Mouse (Mus musculus): ENCODE measurements at regions not wholly inside any gene's neighbourhood (a gene's known extent, or its start where the extent isn't known, plus 50 kb on each side); places are given as distances from the start of the nearest gene placed in this dataset.

DNA sequence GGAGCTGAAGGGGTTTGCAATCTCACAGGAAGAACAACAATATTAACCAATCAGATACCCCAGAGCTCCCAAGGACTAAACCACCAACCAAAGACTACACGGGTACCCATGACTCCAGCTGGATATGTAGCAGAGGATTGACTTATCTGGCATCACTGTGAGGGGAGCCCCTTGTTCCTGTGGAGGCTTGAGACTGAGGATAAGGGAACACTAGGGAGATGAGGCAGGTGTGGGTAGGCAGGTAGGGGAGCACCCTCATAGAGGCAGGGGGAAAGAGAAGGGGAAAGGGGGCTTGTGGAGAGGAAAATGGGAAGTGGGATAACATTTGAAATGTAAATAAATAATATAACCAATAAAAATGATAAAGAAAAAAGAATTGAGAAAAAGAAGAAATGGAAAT, 134.8 kb downstream of the G6pd2 start:
- no peaks in the 10 kb centered on the region for H3K9me3 ChIP-seq
- ATAC-seq (replicated peaks), result no peak
- H3K4me1 ChIP-seq, result no peaks in the 10 kb centered on the region
- no peak overlapping the region for H3K4me3 ChIP-seq
- WGBS, result 87% methylated on average over 1 of the region's 1 CpGs
- H3K9ac ChIP-seq (replicated peaks), result no peak overlapping the region
- H3K27ac ChIP-seq (replicated peaks), result no peak overlapping the region
- no peaks in the 10 kb centered on the region for H3K36me3 ChIP-seq
- no peak overlapping the region for H3K4me2 ChIP-seq (replicated peaks)
- no peaks in the 10 kb centered on the region for H3K27me3 ChIP-seq

DNA sequence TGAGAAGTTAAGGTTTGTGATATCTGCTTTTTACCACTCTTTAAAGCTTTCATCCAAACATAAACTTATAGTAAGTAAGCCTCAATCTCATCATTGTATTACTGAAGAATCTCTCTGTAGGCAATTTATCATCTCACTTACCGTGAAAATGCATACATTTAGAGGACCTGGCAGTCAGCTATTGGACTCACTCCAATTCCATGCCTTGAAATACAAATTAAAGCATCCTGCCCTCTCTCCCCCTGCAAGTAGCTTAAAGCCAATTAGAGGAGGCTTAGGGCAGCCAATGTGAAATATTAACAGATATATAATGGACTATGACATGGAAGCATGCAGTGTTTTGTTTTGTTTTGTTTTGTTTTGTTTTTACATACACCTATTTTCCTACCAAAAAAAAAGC, 176.6 kb downstream of the G6pd2 start:
- H3K27me3 ChIP-seq, result no peaks in the 10 kb centered on the region
- no peak for ATAC-seq (replicated peaks)
- 20% methylated on average over 1 of the region's 1 CpGs for WGBS
- H3K4me3 ChIP-seq, result no peak overlapping the region
- H3K27ac ChIP-seq (replicated peaks), result no peak overlapping the region
- H3K9me3 ChIP-seq, result no peaks in the 10 kb centered on the region
- no peaks in the 10 kb centered on the region for H3K4me1 ChIP-seq
- H3K9ac ChIP-seq (replicated peaks), result no peak overlapping the region
- no peaks in the 10 kb centered on the region for H3K36me3 ChIP-seq
- no peak overlapping the region for H3K4me2 ChIP-seq (replicated peaks)

DNA sequence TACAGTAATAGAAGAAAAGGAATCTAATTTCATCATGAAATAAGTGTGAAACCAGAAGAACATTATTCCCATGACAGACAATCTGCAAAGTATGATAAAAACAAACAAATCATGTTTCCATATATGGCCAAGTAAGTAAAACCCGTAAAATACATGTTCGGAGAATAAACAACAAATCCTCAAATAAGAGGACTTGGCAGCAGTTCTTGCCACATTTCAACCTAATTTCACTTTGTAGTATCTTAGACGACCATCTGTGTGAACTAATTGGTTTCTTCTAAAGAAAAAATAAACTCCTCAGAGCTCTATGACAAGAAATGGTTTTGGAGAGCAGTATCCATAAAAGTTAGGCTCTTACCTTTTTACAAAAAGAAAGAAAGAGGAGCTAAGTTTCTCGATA, 210.9 kb downstream of the G6pd2 start:
- Histone ChIP-seq H3K36me3 (no peaks in the 10 kb centered on the region), H3K4me3 (no peak overlapping the region), H3K4me2 (replicated peaks) (no peak overlapping the region), H3K27ac (replicated peaks) (no peak overlapping the region), H3K27me3 (no peaks in the 10 kb centered on the region), H3K9me3 (no peaks in the 10 kb centered on the region), H3K4me1 (no peaks in the 10 kb centered on the region), H3K9ac (replicated peaks) (no peak overlapping the region)
- ATAC-seq (replicated peaks), result no peak
- WGBS, result 56% methylated on average over 4 of the region's 4 CpGs

DNA sequence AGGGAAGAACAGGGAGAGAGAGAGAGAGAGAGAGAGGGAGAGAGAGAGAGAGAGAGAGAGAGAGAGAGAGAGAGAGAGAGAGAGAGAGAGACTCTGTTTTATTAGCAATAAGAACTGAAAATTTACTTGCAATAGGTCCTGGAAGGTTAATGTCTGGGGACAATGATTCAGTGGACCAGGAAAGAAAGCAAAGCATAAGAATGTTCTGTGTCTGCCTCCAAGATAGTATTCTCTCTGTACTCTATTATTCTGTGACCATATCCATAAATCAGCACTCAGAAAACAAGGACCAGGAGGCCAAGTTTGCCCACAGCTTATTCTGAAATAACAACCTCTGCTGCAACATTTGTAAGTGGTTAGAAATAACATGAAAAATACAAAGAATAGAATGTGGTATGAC, 211.6 kb downstream of the G6pd2 start:
- H3K36me3 ChIP-seq, result no peaks in the 10 kb centered on the region
- H3K4me2 ChIP-seq (replicated peaks), result no peak overlapping the region
- H3K9me3 ChIP-seq, result no peaks in the 10 kb centered on the region
- no peaks in the 10 kb centered on the region for H3K4me1 ChIP-seq
- no peaks in the 10 kb centered on the region for H3K27me3 ChIP-seq
- no peak overlapping the region for H3K27ac ChIP-seq (replicated peaks)
- no peak for ATAC-seq (replicated peaks)
- H3K9ac ChIP-seq (replicated peaks), result no peak overlapping the region
- H3K4me3 ChIP-seq, result no peak overlapping the region

DNA sequence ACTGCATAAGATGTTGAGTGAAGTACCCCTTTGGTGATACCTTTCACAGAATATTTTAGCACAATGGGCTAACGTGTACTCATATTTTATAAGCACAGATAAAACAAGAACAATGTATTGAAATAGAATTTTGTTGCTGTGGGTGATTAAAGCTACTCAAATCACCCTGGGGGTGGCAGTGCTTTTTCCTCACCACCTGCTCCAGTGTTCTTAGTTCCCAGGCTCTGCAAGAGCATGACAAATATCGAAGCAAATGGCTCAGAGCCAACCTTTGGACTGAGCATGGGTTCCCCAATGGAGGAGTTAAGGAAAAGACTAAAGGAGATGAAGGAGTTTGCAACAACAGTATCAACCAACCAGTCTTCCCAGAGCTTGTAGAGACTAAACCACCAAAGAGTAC, 232.9 kb downstream of the G6pd2 start:
- H3K9ac ChIP-seq (replicated peaks), result no peak overlapping the region
- no peaks in the 10 kb centered on the region for H3K9me3 ChIP-seq
- no peaks in the 10 kb centered on the region for H3K27me3 ChIP-seq
- WGBS, result 77% methylated on average over 2 of the region's 2 CpGs
- H3K4me3 ChIP-seq, result no peak overlapping the region
- no peak overlapping the region for H3K4me2 ChIP-seq (replicated peaks)
- no peaks in the 10 kb centered on the region for H3K4me1 ChIP-seq
- ATAC-seq (replicated peaks), result no peak
- no peaks in the 10 kb centered on the region for H3K36me3 ChIP-seq
- H3K27ac ChIP-seq (replicated peaks), result no peak overlapping the region

DNA sequence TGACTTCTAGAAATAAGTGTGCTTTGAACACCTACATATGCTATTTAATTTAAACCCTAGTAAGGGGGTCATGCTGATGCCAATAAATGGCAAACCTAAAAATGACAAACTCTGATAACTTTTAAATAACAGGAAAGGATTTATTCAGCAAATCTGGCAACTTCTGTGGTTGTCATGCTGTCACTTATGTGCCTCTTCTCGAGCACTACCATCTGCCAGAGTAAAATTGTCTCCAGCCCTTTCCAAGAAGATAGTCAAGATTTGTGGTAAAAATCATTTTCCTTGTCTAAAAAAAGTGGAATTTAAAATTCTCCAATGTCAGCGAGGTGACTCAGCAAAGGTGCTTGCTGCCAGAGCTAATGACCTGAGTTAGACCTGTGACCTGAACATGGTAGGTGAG, 235.1 kb downstream of the G6pd2 start:
- H3K27me3 ChIP-seq, result no peaks in the 10 kb centered on the region
- no peak overlapping the region for H3K4me3 ChIP-seq
- no peaks in the 10 kb centered on the region for H3K4me1 ChIP-seq
- H3K9me3 ChIP-seq, result no peaks in the 10 kb centered on the region
- no peak for ATAC-seq (replicated peaks)
- H3K27ac ChIP-seq (replicated peaks), result no peak overlapping the region
- H3K4me2 ChIP-seq (replicated peaks), result no peak overlapping the region
- no peaks in the 10 kb centered on the region for H3K36me3 ChIP-seq
- no peak overlapping the region for H3K9ac ChIP-seq (replicated peaks)
- 56% methylated on average over 2 of the region's 2 CpGs for WGBS

DNA sequence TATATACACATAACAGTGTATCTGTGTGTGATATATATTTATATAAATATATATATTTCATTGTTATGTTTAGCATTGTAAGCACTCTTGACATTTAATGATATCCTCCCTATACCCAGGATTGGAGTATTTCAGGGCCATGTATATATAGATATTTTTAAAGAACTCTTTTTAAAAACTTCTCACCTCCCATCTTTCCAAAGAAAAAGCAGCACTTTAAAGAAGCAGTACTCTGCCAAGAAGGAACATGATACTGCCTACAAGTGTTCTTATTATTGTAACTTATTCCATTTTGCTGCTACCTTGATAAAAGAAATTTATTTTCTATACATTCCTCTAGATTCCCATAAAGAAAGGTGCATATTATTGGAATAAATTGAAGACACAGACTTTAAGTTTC, 270.4 kb downstream of the G6pd2 start:
- H3K27ac ChIP-seq (replicated peaks), result no peak overlapping the region
- no peak overlapping the region for H3K9ac ChIP-seq (replicated peaks)

DNA sequence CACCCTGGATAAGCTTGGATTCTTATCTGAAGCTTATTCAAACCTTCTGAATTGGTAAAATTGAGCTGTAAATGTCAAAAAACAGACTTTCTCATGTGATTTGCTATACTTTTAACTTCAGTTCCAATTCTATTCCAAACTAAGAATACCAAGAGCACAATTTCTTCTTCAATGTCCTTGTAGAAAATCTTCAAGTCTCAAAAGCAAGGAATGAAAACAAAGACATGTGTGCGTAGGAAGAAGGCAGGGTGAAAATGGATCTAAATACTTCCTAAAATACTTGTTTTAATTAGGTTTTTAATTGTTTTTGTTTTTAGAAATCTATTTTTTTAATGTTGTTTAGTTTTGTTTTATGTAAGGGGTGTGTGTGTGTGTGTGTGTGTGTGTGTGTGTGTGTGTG, 280.9 kb downstream of the G6pd2 start:
- Histone ChIP-seq H3K9ac (replicated peaks) (no peak overlapping the region), H3K9me3 (no peaks in the 10 kb centered on the region), H3K27me3 (no peaks in the 10 kb centered on the region), H3K4me1 (no peaks in the 10 kb centered on the region), H3K27ac (replicated peaks) (no peak overlapping the region), H3K4me3 (no peak overlapping the region), H3K4me2 (replicated peaks) (no peak overlapping the region), H3K36me3 (no peaks in the 10 kb centered on the region)
- no peak for ATAC-seq (replicated peaks)
- WGBS, result 86% methylated on average over 1 of the region's 1 CpGs

More for the DNA sequence above, 270.4 kb downstream of the G6pd2 start:
- H3K27me3 ChIP-seq, result no peaks in the 10 kb centered on the region
- no peak for ATAC-seq (replicated peaks)
- H3K4me3 ChIP-seq, result no peak overlapping the region
- no peaks in the 10 kb centered on the region for H3K36me3 ChIP-seq
- no peaks in the 10 kb centered on the region for H3K9me3 ChIP-seq
- no peak overlapping the region for H3K4me2 ChIP-seq (replicated peaks)
- H3K4me1 ChIP-seq, result no peaks in the 10 kb centered on the region

DNA sequence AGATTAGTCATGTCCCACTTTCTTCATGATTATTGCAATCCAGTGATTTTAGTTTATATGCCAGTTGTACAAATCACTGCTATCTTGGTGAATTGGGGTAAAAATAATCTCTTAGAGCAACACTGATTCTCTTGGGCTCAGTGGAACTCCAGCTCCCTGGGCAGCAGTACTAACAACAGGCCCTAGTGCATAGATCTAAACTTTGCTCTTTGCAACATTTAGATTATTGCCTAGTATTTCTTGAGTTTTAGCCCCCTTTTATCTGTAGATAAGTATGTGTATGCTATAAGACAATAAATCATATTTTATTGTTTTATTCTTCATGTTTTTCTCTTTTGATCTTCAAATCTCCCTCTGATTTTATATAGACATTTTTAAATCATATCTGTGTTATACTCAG, 287.4 kb downstream of the G6pd2 start:
- no peaks in the 10 kb centered on the region for H3K9me3 ChIP-seq

DNA sequence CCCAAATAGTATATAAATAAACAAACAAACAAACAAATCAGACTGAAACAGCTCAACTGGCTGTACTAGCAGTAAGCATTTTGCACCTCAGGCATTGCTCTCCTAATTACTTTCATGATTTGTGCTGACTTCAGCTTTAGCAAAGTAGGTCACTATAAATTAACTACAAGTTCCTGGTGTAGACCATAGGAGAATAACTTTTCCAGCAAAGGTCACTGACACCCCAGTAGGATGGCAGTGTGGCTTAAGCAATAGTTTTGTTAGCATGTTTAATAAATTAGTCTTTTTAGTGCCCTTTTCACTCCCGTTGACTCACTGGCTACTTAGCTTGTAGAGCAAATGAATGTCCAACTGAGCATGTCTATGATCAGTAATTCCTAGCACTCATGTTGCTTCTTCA, 304.6 kb downstream of the G6pd2 start:
- Histone ChIP-seq H3K4me2 (replicated peaks) (no peak overlapping the region), H3K27me3 (no peaks in the 10 kb centered on the region), H3K4me1 (no peaks in the 10 kb centered on the region), H3K9ac (replicated peaks) (no peak overlapping the region), H3K27ac (replicated peaks) (no peak overlapping the region), H3K4me3 (no peak overlapping the region), H3K36me3 (no peaks in the 10 kb centered on the region), H3K9me3 (no peaks in the 10 kb centered on the region)
- ATAC-seq (replicated peaks), result no peak
- 87% methylated on average over 1 of the region's 1 CpGs for WGBS

More for the DNA sequence above, 287.4 kb downstream of the G6pd2 start:
- H3K27me3 ChIP-seq, result no peaks in the 10 kb centered on the region
- no peak overlapping the region for H3K9ac ChIP-seq (replicated peaks)
- no peak overlapping the region for H3K4me3 ChIP-seq
- H3K36me3 ChIP-seq, result no peaks in the 10 kb centered on the region
- H3K27ac ChIP-seq (replicated peaks), result no peak overlapping the region
- no peak overlapping the region for H3K4me2 ChIP-seq (replicated peaks)
- no peak for ATAC-seq (replicated peaks)
- no peaks in the 10 kb centered on the region for H3K4me1 ChIP-seq

DNA sequence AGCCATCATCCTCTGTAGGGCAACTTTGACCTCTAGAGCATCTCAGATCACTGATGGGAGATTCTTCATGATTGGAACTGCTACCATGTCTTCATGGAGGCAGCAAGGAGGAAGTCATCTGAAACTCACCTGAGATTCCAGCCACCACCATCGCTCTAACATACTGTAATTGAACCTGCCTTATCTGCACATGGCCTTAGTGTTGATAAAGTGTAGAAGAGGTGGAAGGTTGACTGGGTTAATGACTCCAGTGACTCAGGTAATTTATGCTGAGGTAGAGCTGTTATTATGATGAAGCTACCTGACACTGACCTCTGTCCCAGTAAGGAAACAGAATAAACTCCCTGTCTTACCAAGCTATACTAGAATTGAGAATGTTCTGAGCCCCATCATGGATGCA, 305.0 kb downstream of the G6pd2 start:
- no peaks in the 10 kb centered on the region for H3K4me1 ChIP-seq
- no peak overlapping the region for H3K27ac ChIP-seq (replicated peaks)
- no peak for ATAC-seq (replicated peaks)
- H3K36me3 ChIP-seq, result no peaks in the 10 kb centered on the region
- H3K27me3 ChIP-seq, result no peaks in the 10 kb centered on the region
- H3K4me2 ChIP-seq (replicated peaks), result no peak overlapping the region
- H3K9ac ChIP-seq (replicated peaks), result no peak overlapping the region
- no peaks in the 10 kb centered on the region for H3K9me3 ChIP-seq
- WGBS, result 90% methylated on average over 1 of the region's 1 CpGs
- H3K4me3 ChIP-seq, result no peak overlapping the region

DNA sequence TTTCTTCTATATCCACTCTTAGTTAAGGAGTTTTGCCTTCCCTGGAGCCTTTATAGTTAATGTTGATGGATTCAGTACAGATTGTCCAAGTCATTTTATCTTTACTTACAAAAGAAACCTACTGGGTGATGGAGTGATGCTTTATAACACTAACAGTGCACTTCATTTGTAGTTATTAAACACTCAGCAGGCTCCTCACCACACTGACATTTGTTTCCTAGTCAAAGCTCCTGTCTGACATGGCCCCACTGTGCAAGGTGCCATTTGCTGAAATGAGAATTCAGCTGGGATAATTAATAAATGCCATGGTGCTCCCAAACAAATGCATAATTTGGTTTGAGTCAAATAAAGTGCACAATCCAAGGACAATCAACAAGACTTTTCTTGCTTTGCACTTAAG, 336.6 kb downstream of the G6pd2 start:
- Histone ChIP-seq H3K9me3 (no peaks in the 10 kb centered on the region), H3K9ac (replicated peaks) (no peak overlapping the region), H3K36me3 (no peaks in the 10 kb centered on the region), H3K4me2 (replicated peaks) (no peak overlapping the region), H3K27ac (replicated peaks) (no peak overlapping the region), H3K27me3 (no peaks in the 10 kb centered on the region), H3K4me3 (no peak overlapping the region), H3K4me1 (no peaks in the 10 kb centered on the region)
- ATAC-seq (replicated peaks), result no peak

DNA sequence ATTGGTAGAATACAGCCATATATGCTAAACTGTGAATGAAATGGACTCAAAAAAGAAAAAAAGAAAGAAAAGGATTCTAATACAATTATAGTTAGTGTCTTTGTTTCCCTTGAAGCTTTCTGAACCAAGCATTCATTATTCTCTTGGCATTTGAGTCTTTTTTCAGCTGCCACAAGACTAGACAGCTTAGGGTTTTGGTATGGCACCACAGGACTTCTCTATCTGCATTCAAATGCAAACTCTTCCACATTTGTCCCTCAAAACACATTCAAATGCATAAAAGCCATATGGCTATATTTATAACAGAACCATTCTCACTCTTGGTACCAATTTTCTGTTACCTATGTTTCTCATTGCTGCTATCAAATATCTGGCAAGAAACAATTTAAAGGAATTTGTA, 338.8 kb downstream of the G6pd2 start:
- Histone ChIP-seq H3K36me3 (no peaks in the 10 kb centered on the region), H3K4me1 (no peaks in the 10 kb centered on the region), H3K9ac (replicated peaks) (no peak overlapping the region), H3K27ac (replicated peaks) (no peak overlapping the region), H3K4me3 (no peak overlapping the region), H3K27me3 (no peaks in the 10 kb centered on the region), H3K9me3 (no peaks in the 10 kb centered on the region), H3K4me2 (replicated peaks) (no peak overlapping the region)
- ATAC-seq (replicated peaks), result no peak

DNA sequence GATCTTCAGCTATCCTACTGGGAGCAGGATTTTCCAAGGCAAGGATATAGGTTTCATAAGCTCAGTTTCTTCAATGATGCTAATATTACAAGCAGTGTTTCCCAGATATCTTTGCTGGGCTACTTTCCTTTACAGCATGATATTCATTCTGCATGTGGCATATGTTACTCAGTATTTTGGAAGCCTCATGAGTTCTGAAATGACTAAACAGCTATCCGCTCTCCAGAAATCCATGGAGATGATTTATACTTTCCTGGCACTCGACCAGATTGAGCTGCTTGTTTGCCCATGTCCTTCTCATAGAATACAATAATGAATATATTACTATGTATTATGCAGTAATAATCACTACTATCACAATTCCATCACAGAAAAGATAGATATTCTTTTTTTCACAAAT, 351.9 kb downstream of the G6pd2 start:
- Histone ChIP-seq H3K4me1 (no peaks in the 10 kb centered on the region), H3K9me3 (no peaks in the 10 kb centered on the region), H3K27ac (replicated peaks) (no peak overlapping the region), H3K27me3 (no peaks in the 10 kb centered on the region), H3K4me2 (replicated peaks) (no peak overlapping the region), H3K36me3 (no peaks in the 10 kb centered on the region), H3K9ac (replicated peaks) (no peak overlapping the region), H3K4me3 (no peak overlapping the region)
- WGBS, result 70% methylated on average over 2 of the region's 2 CpGs
- ATAC-seq (replicated peaks), result peak; percentile 66; the same call in 1 of the 2 replicates
